ENCODE assay signal across 7 mouse cellular contexts in the genomic region with DNA sequence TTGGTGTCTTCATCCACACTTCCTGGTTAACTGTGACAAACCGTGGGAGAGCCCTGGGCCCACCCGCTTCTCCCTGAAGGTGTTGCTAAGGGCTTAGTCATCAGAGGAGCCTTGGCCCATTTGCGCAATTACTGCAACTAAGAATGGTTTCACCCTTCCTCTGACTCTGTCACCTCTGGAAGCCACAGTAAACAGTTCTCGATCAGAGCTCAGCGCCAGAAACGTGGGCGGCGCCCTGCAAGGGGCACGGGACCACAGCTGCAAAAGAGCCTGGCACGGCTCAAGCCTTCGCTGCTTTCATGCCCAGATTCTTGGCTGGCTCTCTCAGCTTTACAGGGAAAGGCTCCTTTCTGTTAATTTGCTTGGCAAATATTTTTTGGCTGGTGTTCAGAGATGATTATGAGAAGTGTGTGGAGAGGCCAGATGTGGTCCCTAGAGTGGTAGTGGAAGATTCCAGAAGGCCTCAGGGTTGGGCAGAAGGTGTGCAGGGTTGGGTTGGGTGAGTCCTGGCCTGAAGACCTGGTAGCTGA.
DNase-seq lines count a peak whose midpoint lies in the region; ATAC-seq lines count a peak whose summit lies in the region.

No protein-coding gene starts in this region.

- H3K4me1 ChIP-seq in heart, embryonic 16.5 days (ENCODE audit: control insufficient read depth, insufficient read depth, low read length) = no peaks in the 10 kb centered on the region
- H3K4me1 ChIP-seq in kidney, embryonic 15.5 days = no peaks in the 10 kb centered on the region

- no peaks in the 10 kb centered on the region for H3K36me3 ChIP-seq in heart, embryonic 16.5 days (ENCODE audit: control insufficient read depth, insufficient read depth)
- H3K36me3 ChIP-seq in kidney, embryonic 15.5 days = no peaks in the 10 kb centered on the region

- no peak overlapping the region for H3K9ac ChIP-seq in heart, embryonic 16.5 days (ENCODE audit: low read length)
- H3K9ac ChIP-seq in kidney, embryonic 15.5 days = no peak overlapping the region

- 0 out of 2 replicates have a peak, but pooled peaks have one; percentile 32 for ATAC-seq in heart, embryonic 16.5 days (replicated peaks; ENCODE audit: extremely low read depth, insufficient read depth, low FRiP score)
- peak; percentile 90 for ATAC-seq in megakaryocyte progenitor cell, adult 5-6 weeks (replicated peaks; ENCODE audit: poor library complexity)
- ATAC-seq in kidney, embryonic 15.5 days (replicated peaks; ENCODE audit: low FRiP score) = no peak

- H3K4me3 ChIP-seq in heart, embryonic 16.5 days (ENCODE audit: low read length) = no peak overlapping the region
- H3K4me3 ChIP-seq in kidney, embryonic 15.5 days (replicated peaks) = no peak overlapping the region

- no peaks in the 10 kb centered on the region for H3K27me3 ChIP-seq in heart, embryonic 16.5 days (ENCODE audit: control insufficient read depth, insufficient read depth, low read length)
- no peaks in the 10 kb centered on the region for H3K27me3 ChIP-seq in kidney, embryonic 15.5 days

- H3K4me2 ChIP-seq in heart, embryonic 16.5 days (ENCODE audit: low read depth, low read length) = no peak overlapping the region
- H3K4me2 ChIP-seq in kidney, embryonic 15.5 days = no peak overlapping the region

- intact Hi-C loops in left cerebral cortex, postnatal 10 days (cut with DNase I) = no loop called here

- WGBS in heart, embryonic 16.5 days = 66% methylated on average over 11 of the region's 11 CpGs
- 65% methylated on average over 11 of the region's 11 CpGs for WGBS in kidney, embryonic 15.5 days

- no peaks in the 10 kb centered on the region for H3K9me3 ChIP-seq in heart, embryonic 16.5 days (replicated peaks; ENCODE audit: control insufficient read depth, low read length)
- H3K9me3 ChIP-seq in kidney, embryonic 15.5 days (replicated peaks) = no peaks in the 10 kb centered on the region

- no peak overlapping the region for H3K27ac ChIP-seq in heart, embryonic 16.5 days (ENCODE audit: low read length)
- no peak overlapping the region for H3K27ac ChIP-seq in kidney, embryonic 15.5 days

- DNase-seq in left cerebral cortex, adult 18-20 months (ENCODE audit: low spot score in 2 of 2) = peak; percentile 63 to 67
- no peak for DNase-seq in left cerebral cortex, postnatal 10 days (ENCODE audit: extremely low spot score in 1 of 2, low spot score in 2 of 2)
- peak; percentile 42 to 70 for DNase-seq in adrenal gland, postnatal 36 days
- no peak for DNase-seq in cerebellum, adult 9-10 months

Comparison
In these comparisons a context has a peak if more than half of its experiments do, and no peak if none do; other contexts are left out.
1. DNase-seq: peak in left cerebral cortex, adult 18-20 months (2 of 2) and adrenal gland, postnatal 36 days (2 of 2); none in left cerebral cortex, postnatal 10 days (0 of 2) and cerebellum, adult 9-10 months (single experiment).